Mouse (Mus musculus): ENCODE measurements around the gene Dnajc5. TPM values are rescaled to one million over a fixed set of nuclear protein-coding genes. Genes with fewer than 3 reads are reported as not detected.

Gene Dnajc5
- total RNA-seq, 1 experiment, result 67.2 TPM

DNA sequence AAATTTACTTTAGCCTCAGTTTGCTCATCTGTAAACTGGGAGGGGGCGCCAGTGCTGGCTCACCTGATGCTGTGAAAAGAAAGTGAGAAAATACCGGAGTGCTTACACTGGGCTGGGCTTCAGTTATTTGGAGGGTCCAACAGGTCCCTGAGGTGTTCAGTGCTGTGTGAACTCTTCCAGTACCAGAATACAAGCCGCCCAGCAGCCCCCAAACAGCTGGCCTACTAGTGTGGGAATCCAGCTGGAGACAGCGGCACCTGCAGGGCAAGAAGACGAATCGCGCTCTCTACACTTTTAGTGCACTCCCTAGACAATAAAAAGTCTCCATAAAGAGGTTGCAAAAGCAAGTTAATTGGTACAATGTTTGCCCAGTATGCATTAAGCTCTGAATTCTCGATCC is 24.0 kb upstream of the Dnajc5 start:
- H3K27ac ChIP-seq (ENCODE audit: insufficient read depth, low read depth, low read length, poor library complexity, severe bottlenecking), result peak overlapping the region; percentile 42; the same call in 1 of the 2 replicates

GRCm38 (mm10) chr2:181496831-181497547 is 23.3 kb upstream of the Dnajc5 start, which contains the start of gene Tpd52l2:
Gene Tpd52l2, plus strand, starts transcription at chr2:181497142.
- H3K4me1 ChIP-seq (ENCODE audit: control insufficient read depth in 2 of 2, insufficient read depth in 2 of 2, low read length in 2 of 2, poor library complexity in 1 of 2), result peaks cover 0 to 14% of the 10 kb centered on the region in 2 experiments; a peak in 1 of 4 replicates
- no peak for TF ChIP-seq ZC3H11A (IDR thresholded peaks at IDR 0.05; ENCODE audit: borderline replicate concordance, low read depth, low read length)
- TF ChIP-seq ZNF384 (IDR thresholded peaks at IDR 0.05; ENCODE audit: low read depth, low read length), result no peak
- peak; percentile 68 for TF ChIP-seq HCFC1 (IDR thresholded peaks at IDR 0.05; ENCODE audit: borderline replicate concordance, insufficient read depth, low read length)
- 0 out of 2 replicates have a peak, but pooled peaks have one; percentile 39 for TF ChIP-seq CHD2 (IDR thresholded peaks at IDR 0.05; ENCODE audit: low read depth, low read length)
- TF ChIP-seq MAFK (IDR thresholded peaks at IDR 0.05; ENCODE audit: insufficient read depth, low read depth, low read length), result peak; percentile 55; the same call in 1 of the 2 replicates
- peak within 1 kb of the TSS; percentile 76 to 98 for H3K4me3 ChIP-seq (ENCODE audit: insufficient read depth in 1 of 2, low read depth in 1 of 2, low read length in 2 of 2, poor library complexity in 1 of 2, severe bottlenecking in 1 of 2)
- peak within 1 kb of the TSS; percentile 69 for H3K27ac ChIP-seq (ENCODE audit: insufficient read depth, low read depth, low read length, poor library complexity, severe bottlenecking)
- no peaks in the 10 kb centered on the region for H3K9me3 ChIP-seq (ENCODE audit: control insufficient read depth, insufficient read depth, low read depth, low read length)
- in situ Hi-C loops (cut with MboI; ENCODE audit: low sequenced_read_pairs in 2 of 2, unreplicated experiment in 2 of 2), result no loop called here
- peaks cover 9% of the 10 kb centered on the region; the same call in 1 of the 2 replicates for H3K36me3 ChIP-seq (ENCODE audit: control insufficient read depth, insufficient read depth, low read length, poor library complexity, severe bottlenecking)
- peak within 1 kb of the TSS; percentile 82 for H3K9ac ChIP-seq (ENCODE audit: insufficient read depth, low read depth, low read length, poor library complexity, severe bottlenecking)
- DNase-seq (ENCODE audit: low read depth, low spot score), result peak; percentile 94

More for the DNA sequence above, 24.0 kb upstream of the Dnajc5 start:
- peaks cover 0 to 16% of the 10 kb centered on the region in 2 experiments; a peak in 1 of 4 replicates for H3K4me1 ChIP-seq (ENCODE audit: control insufficient read depth in 2 of 2, insufficient read depth in 2 of 2, low read length in 2 of 2, poor library complexity in 1 of 2)
- DNase-seq (ENCODE audit: low read depth, low spot score), result peak; percentile 59
- H3K36me3 ChIP-seq (ENCODE audit: control insufficient read depth, insufficient read depth, low read length, poor library complexity, severe bottlenecking), result peaks cover 6% of the 10 kb centered on the region; the same call in 1 of the 2 replicates
- H3K9ac ChIP-seq (ENCODE audit: insufficient read depth, low read depth, low read length, poor library complexity, severe bottlenecking), result peak overlapping the region; percentile 58; the same call in 1 of the 2 replicates
- TF ChIP-seq HCFC1 (IDR thresholded peaks at IDR 0.05; ENCODE audit: borderline replicate concordance, insufficient read depth, low read length) (no peak), ZNF384 (IDR thresholded peaks at IDR 0.05; ENCODE audit: low read depth, low read length) (0 out of 2 replicates have a peak, but pooled peaks have one; percentile 35)
- no peaks in the 10 kb centered on the region for H3K9me3 ChIP-seq (ENCODE audit: control insufficient read depth, insufficient read depth, low read depth, low read length)
- H3K4me3 ChIP-seq (ENCODE audit: insufficient read depth in 1 of 2, low read depth in 1 of 2, low read length in 2 of 2, poor library complexity in 1 of 2, severe bottlenecking in 1 of 2), result peak overlapping the region; percentile 69 to 98
- in situ Hi-C loops (cut with MboI; ENCODE audit: low sequenced_read_pairs in 2 of 2, unreplicated experiment in 2 of 2), result no loop called here

GRCm38 (mm10) chr2:181497548-181497875 is 22.8 kb upstream of the Dnajc5 start:
- Histone ChIP-seq H3K9ac (ENCODE audit: insufficient read depth, low read depth, low read length, poor library complexity, severe bottlenecking) (peak overlapping the region; percentile 82), H3K9me3 (ENCODE audit: control insufficient read depth, insufficient read depth, low read depth, low read length) (no peaks in the 10 kb centered on the region), H3K4me1 (ENCODE audit: control insufficient read depth in 2 of 2, insufficient read depth in 2 of 2, low read length in 2 of 2, poor library complexity in 1 of 2) (peaks cover 0 to 14% of the 10 kb centered on the region in 2 experiments; a peak in 1 of 4 replicates), H3K27ac (ENCODE audit: insufficient read depth, low read depth, low read length, poor library complexity, severe bottlenecking) (peak overlapping the region; percentile 69), H3K36me3 (ENCODE audit: control insufficient read depth, insufficient read depth, low read length, poor library complexity, severe bottlenecking) (peaks cover 9% of the 10 kb centered on the region), H3K4me3 (ENCODE audit: insufficient read depth in 1 of 2, low read depth in 1 of 2, low read length in 2 of 2, poor library complexity in 1 of 2, severe bottlenecking in 1 of 2) (peak overlapping the region; percentile 76 to 98)
- DNase-seq (ENCODE audit: low read depth, low spot score), result peak; percentile 81
- in situ Hi-C loops (cut with MboI; ENCODE audit: low sequenced_read_pairs in 2 of 2, unreplicated experiment in 2 of 2), result no loop called here
- no peak for TF ChIP-seq HCFC1 (IDR thresholded peaks at IDR 0.05; ENCODE audit: borderline replicate concordance, insufficient read depth, low read length)
- TF ChIP-seq MAFK (IDR thresholded peaks at IDR 0.05; ENCODE audit: insufficient read depth, low read depth, low read length), result no peak
- TF ChIP-seq ZC3H11A (IDR thresholded peaks at IDR 0.05; ENCODE audit: borderline replicate concordance, low read depth, low read length), result no peak
- TF ChIP-seq CHD2 (IDR thresholded peaks at IDR 0.05; ENCODE audit: low read depth, low read length), result no peak
- no peak for TF ChIP-seq ZNF384 (IDR thresholded peaks at IDR 0.05; ENCODE audit: low read depth, low read length)

DNA sequence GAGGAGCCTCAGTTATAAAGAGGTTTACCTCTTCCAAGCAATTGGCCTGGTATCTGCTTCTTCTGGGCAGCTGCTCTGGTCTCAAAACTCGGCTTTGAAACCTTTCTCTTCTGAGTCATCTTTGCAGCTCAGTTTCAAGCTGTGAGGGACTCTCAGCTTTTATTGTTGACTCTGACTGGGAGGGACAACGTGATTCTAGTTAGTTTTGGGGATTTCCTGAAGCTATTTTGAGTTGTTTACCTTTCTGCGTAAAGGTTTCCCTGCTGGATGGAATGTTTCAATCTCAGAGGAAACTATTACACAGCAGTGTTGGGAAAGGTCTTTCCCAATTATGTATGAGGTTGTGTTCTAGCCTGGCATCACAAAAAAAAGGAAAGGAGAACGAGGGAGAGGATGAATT is 21.6 kb upstream of the Dnajc5 start:
- Histone ChIP-seq H3K9me3 (ENCODE audit: control insufficient read depth, insufficient read depth, low read depth, low read length) (no peaks in the 10 kb centered on the region), H3K4me3 (ENCODE audit: insufficient read depth in 1 of 2, low read depth in 1 of 2, low read length in 2 of 2, poor library complexity in 1 of 2, severe bottlenecking in 1 of 2) (no peak overlapping the region), H3K27ac (ENCODE audit: insufficient read depth, low read depth, low read length, poor library complexity, severe bottlenecking) (no peak overlapping the region), H3K9ac (ENCODE audit: insufficient read depth, low read depth, low read length, poor library complexity, severe bottlenecking) (no peak overlapping the region), H3K36me3 (ENCODE audit: control insufficient read depth, insufficient read depth, low read length, poor library complexity, severe bottlenecking) (peaks cover 13% of the 10 kb centered on the region), H3K4me1 (ENCODE audit: control insufficient read depth in 2 of 2, insufficient read depth in 2 of 2, low read length in 2 of 2, poor library complexity in 1 of 2) (peaks cover 0 to 6% of the 10 kb centered on the region in 2 experiments; a peak in 1 of 4 replicates)
- no peak for DNase-seq (ENCODE audit: low read depth, low spot score)
- no peak for TF ChIP-seq MAFK (IDR thresholded peaks at IDR 0.05; ENCODE audit: insufficient read depth, low read depth, low read length)
- TF ChIP-seq ZNF384 (IDR thresholded peaks at IDR 0.05; ENCODE audit: low read depth, low read length), result no peak
- no peak for TF ChIP-seq HCFC1 (IDR thresholded peaks at IDR 0.05; ENCODE audit: borderline replicate concordance, insufficient read depth, low read length)
- no peak for TF ChIP-seq ZC3H11A (IDR thresholded peaks at IDR 0.05; ENCODE audit: borderline replicate concordance, low read depth, low read length)
- no peak for TF ChIP-seq CHD2 (IDR thresholded peaks at IDR 0.05; ENCODE audit: low read depth, low read length)
- in situ Hi-C loops (cut with MboI; ENCODE audit: low sequenced_read_pairs in 2 of 2, unreplicated experiment in 2 of 2), result no loop called here
